Mouse (Mus musculus) lung, embryonic 16.5 days (tissue): ENCODE data around the gene Slc25a30. TPM values are rescaled to one million over a fixed set of nuclear protein-coding genes. Genes with fewer than 3 reads are reported as not detected.

Source experiments
- ATAC-seq: fragments of 200-750 bp; cut with Nextera tagmentation; 2 replicates; pipeline ENCODE4 v1.8.0; 2017; ENCODE audit warnings: low read depth, mild to moderate bottlenecking, moderate library complexity
- H3K27ac ChIP-seq: fragments of 300-500 bp; sonication (generic); 2 replicates; pipeline ENCODE4 v1.5.1; 2014; ENCODE audit warnings: mild to moderate bottlenecking, control low read depth, low read length
- H3K27me3 ChIP-seq: fragments of 300-500 bp; sonication (generic); 2 replicates; pipeline ENCODE4 v1.6.1; 2014; ENCODE audit warnings: low read depth, low read length, mixed read lengths; ENCODE audit not compliant: control insufficient read depth, insufficient read depth
- H3K36me3 ChIP-seq: fragments of 300-500 bp; sonication (generic); 2 replicates; pipeline ENCODE4 v1.6.1; 2014; ENCODE audit warnings: low read length; ENCODE audit not compliant: control insufficient read depth, insufficient read depth
- H3K4me1 ChIP-seq: fragments of 300-500 bp; sonication (generic); replicated peaks from 2 replicates; pipeline ENCODE4 v1.6.1; 2014; ENCODE audit warnings: low read length, mixed read lengths; ENCODE audit not compliant: control insufficient read depth, insufficient read depth
- H3K4me2 ChIP-seq: fragments of 300-500 bp; sonication (generic); 2 replicates; pipeline ENCODE4 v1.6.1; 2014; ENCODE audit warnings: low read depth, low read length, control low read depth
- H3K4me3 ChIP-seq: fragments of 300-500 bp; sonication (generic); 2 replicates; pipeline ENCODE4 v1.5.1; 2014; ENCODE audit warnings: mild to moderate bottlenecking, low read length, control low read depth
- H3K9ac ChIP-seq: fragments of 300-500 bp; sonication (generic); 2 replicates; pipeline ENCODE4 v1.6.1; 2014; ENCODE audit warnings: low read length, control low read depth
- H3K9me3 ChIP-seq: fragments of 300-500 bp; sonication (generic); 2 replicates; pipeline ENCODE4 v1.6.1; 2016; ENCODE audit warnings: low read length; ENCODE audit not compliant: control insufficient read depth
- WGBS: fragments of 180-500 bp; shearing (Covaris S2); extraction: QIAGEN DNeasy Blood & Tissue Kit; methylation state at CpG from one replicate; pipeline ENCODE4 v1.1.7; 2014; 5-methylcytosine and 5-hydroxymethylcytosine counted together
- polyA plus RNA-seq: library from polyadenylated mRNA; unstranded; fragments of >200 nt; fragmentation: Nextera tagmentation; extraction: Ambion mirVana; gene quantifications from 2 replicates; pipeline ENCODE4 v1.2.1, GENCODE M21; 2015

The Slc25a30 gene
- polyA plus RNA-seq, 1 experiment from 2014 or later = 3.3 TPM

GRCm38 (mm10) chr14:75795918-75796317 is 9.1 kb upstream of the Slc25a30 start:
- H3K4me2 ChIP-seq = no peak overlapping the region
- no peaks in the 10 kb centered on the region for H3K9me3 ChIP-seq
- no peak overlapping the region for H3K9ac ChIP-seq
- no peaks in the 10 kb centered on the region for H3K27me3 ChIP-seq
- H3K4me1 ChIP-seq = no peaks in the 10 kb centered on the region
- ATAC-seq = no peak
- WGBS = 86% methylated on average over 4 of the region's 4 CpGs
- H3K27ac ChIP-seq = no peak overlapping the region
- H3K4me3 ChIP-seq = no peak overlapping the region
- H3K36me3 ChIP-seq = no peaks in the 10 kb centered on the region

- Histone ChIP-seq H3K4me2 (no peak overlapping the region), H3K4me3 (no peak overlapping the region), H3K9ac (no peak overlapping the region), H3K9me3 (no peaks in the 10 kb centered on the region), H3K4me1 (no peaks in the 10 kb centered on the region), H3K36me3 (no peaks in the 10 kb centered on the region), H3K27ac (no peak overlapping the region), H3K27me3 (no peaks in the 10 kb centered on the region)
- WGBS = 61% methylated on average over 5 of the region's 5 CpGs
- ATAC-seq = no peak
Observed at GRCm38 (mm10) chr14:75794726-75795125, 7.9 kb upstream of the Slc25a30 start.

- Histone ChIP-seq H3K4me2 (no peak overlapping the region), H3K9me3 (no peaks in the 10 kb centered on the region), H3K4me1 (no peaks in the 10 kb centered on the region), H3K9ac (no peak overlapping the region), H3K4me3 (no peak overlapping the region), H3K27me3 (no peaks in the 10 kb centered on the region), H3K36me3 (no peaks in the 10 kb centered on the region), H3K27ac (no peak overlapping the region)
- WGBS = 52% methylated on average over 6 of the region's 6 CpGs
- ATAC-seq = peak; percentile 43; the same call in 1 of the 2 replicates
Observed at GRCm38 (mm10) chr14:75794324-75794723, 7.5 kb upstream of the Slc25a30 start.

- Histone ChIP-seq H3K4me2 (no peak overlapping the region), H3K4me1 (no peaks in the 10 kb centered on the region), H3K9me3 (no peaks in the 10 kb centered on the region), H3K36me3 (no peaks in the 10 kb centered on the region), H3K27ac (no peak overlapping the region), H3K4me3 (no peak overlapping the region), H3K27me3 (no peaks in the 10 kb centered on the region; the same call in 1 of the 2 replicates), H3K9ac (no peak overlapping the region)
- ATAC-seq = no peak
- WGBS = 81% methylated on average over 4 of the region's 4 CpGs
Observed at GRCm38 (mm10) chr14:75793110-75793509, 6.3 kb upstream of the Slc25a30 start.

- 82% methylated on average over 3 of the region's 3 CpGs for WGBS
- H3K9ac ChIP-seq = no peak overlapping the region
Observed at GRCm38 (mm10) chr14:75791372-75791771, 4.5 kb upstream of the Slc25a30 start.

GRCm38 (mm10) chr14:75790411-75790996 is 3.7 kb upstream of the Slc25a30 start:
- no peaks in the 10 kb centered on the region for H3K36me3 ChIP-seq
- WGBS = 66% methylated on average over 3 of the region's 3 CpGs
- H3K4me3 ChIP-seq = no peak overlapping the region
- no peak overlapping the region for H3K4me2 ChIP-seq
- H3K27me3 ChIP-seq = peaks cover 2% of the 10 kb centered on the region; the same call in 1 of the 2 replicates
- no peak overlapping the region for H3K27ac ChIP-seq
- no peaks in the 10 kb centered on the region for H3K9me3 ChIP-seq
- H3K9ac ChIP-seq = no peak overlapping the region
- ATAC-seq = no peak
- peaks cover 4% of the 10 kb centered on the region; the same call in 1 of the 2 replicates for H3K4me1 ChIP-seq

More at GRCm38 (mm10) chr14:75791372-75791771, 4.5 kb upstream of the Slc25a30 start:
- no peak for ATAC-seq
- Histone ChIP-seq H3K4me1 (peaks cover under 1% of the 10 kb centered on the region; the same call in 1 of the 2 replicates), H3K9me3 (no peaks in the 10 kb centered on the region), H3K36me3 (no peaks in the 10 kb centered on the region), H3K27me3 (no peaks in the 10 kb centered on the region; the same call in 1 of the 2 replicates), H3K27ac (no peak overlapping the region), H3K4me2 (no peak overlapping the region), H3K4me3 (no peak overlapping the region)

- Histone ChIP-seq H3K4me2 (no peak overlapping the region), H3K36me3 (no peaks in the 10 kb centered on the region), H3K9me3 (no peaks in the 10 kb centered on the region), H3K27ac (no peak overlapping the region), H3K9ac (no peak overlapping the region), H3K4me1 (peaks cover 4% of the 10 kb centered on the region; the same call in 1 of the 2 replicates), H3K27me3 (peaks cover 2% of the 10 kb centered on the region; the same call in 1 of the 2 replicates), H3K4me3 (no peak overlapping the region)
- WGBS = 71% methylated on average over 6 of the region's 6 CpGs
- ATAC-seq = no peak
Observed at GRCm38 (mm10) chr14:75789291-75789690, 2.5 kb upstream of the Slc25a30 start.

- H3K4me2 ChIP-seq = peak overlapping the region; percentile 94
- no peaks in the 10 kb centered on the region for H3K36me3 ChIP-seq
- H3K4me1 ChIP-seq = peaks cover 4% of the 10 kb centered on the region; the same call in 1 of the 2 replicates
- H3K4me3 ChIP-seq = peak overlapping the region; percentile 79
- H3K9me3 ChIP-seq = no peaks in the 10 kb centered on the region
- no peak overlapping the region for H3K9ac ChIP-seq
- WGBS = 28% methylated on average over 7 of the region's 7 CpGs
- H3K27ac ChIP-seq = no peak overlapping the region
- H3K27me3 ChIP-seq = peaks cover 2% of the 10 kb centered on the region; the same call in 1 of the 2 replicates
- no peak for ATAC-seq
Observed at GRCm38 (mm10) chr14:75787794-75788175, 948 bp upstream of the Slc25a30 start.

- H3K27me3 ChIP-seq = peaks cover 2% of the 10 kb centered on the region; the same call in 1 of the 2 replicates
- peak overlapping the region; percentile 81 for H3K9ac ChIP-seq
- H3K4me2 ChIP-seq = peak overlapping the region; percentile 94
- peak overlapping the region; percentile 79 for H3K4me3 ChIP-seq
- no peaks in the 10 kb centered on the region for H3K36me3 ChIP-seq
- H3K9me3 ChIP-seq = no peaks in the 10 kb centered on the region
- peak; percentile 65 for ATAC-seq
- peaks cover 4% of the 10 kb centered on the region; the same call in 1 of the 2 replicates for H3K4me1 ChIP-seq
- peak overlapping the region; percentile 68 for H3K27ac ChIP-seq
- WGBS = 1% methylated on average over 31 of the region's 31 CpGs
Observed at GRCm38 (mm10) chr14:75786424-75786867, 391 bp downstream of the Slc25a30 start.
